Mouse (Mus musculus): Measurements from ENCODE around the gene Gpr4. TPM values are rescaled to one million over a fixed set of nuclear protein-coding genes. Genes with fewer than 3 reads are reported as not detected.

The Gpr4 gene
- total RNA-seq, 2 experiments from 2014 or later, result 2.3 to 3.4 TPM

GRCm38 (mm10) chr7:19265928-19266822 lies 53.8 kb downstream of the Gpr4 start:
- no peak for DNase-seq

GRCm38 (mm10) chr7:19267051-19267450 lies 54.7 kb downstream of the Gpr4 start:
- DNase-seq, result no peak

GRCm38 (mm10) chr7:19268993-19269681 lies 56.8 kb downstream of the Gpr4 start:
- DNase-seq, result no peak

GRCm38 (mm10) chr7:19269721-19270441 lies 57.5 kb downstream of the Gpr4 start:
- peak; percentile 59 for DNase-seq

GRCm38 (mm10) chr7:19270509-19271237 lies 58.3 kb downstream of the Gpr4 start:
- DNase-seq, result no peak

GRCm38 (mm10) chr7:19271238-19272172 lies 59.2 kb downstream of the Gpr4 start, which contains the start of gene Vasp:
Gene Vasp (minus strand): TSS chr7:19271817.
- DNase-seq, result peak; percentile 73

GRCm38 (mm10) chr7:19272173-19272764 lies 59.9 kb downstream of the Gpr4 start:
- DNase-seq, result peak; percentile 42

Small RNA genes lying within 50 kb of the gene (microRNA-seq; reads per million reads assigned to microRNA genes)
- gene Mir330, result 100 to 195 reads per million in 2 experiments

Other genes with a start within 250 kb of the Gpr4 start
- not detected for gene Nanos2, start 225.1 kb upstream of the Gpr4 start, total RNA-seq (2021)
- 1 to 10 TPM; 2.0 to 3.5 TPM for gene Mypop, start 221.3 kb upstream of the Gpr4 start, total RNA-seq (2021)
- gene Irf2bp1, start 208.5 kb upstream of the Gpr4 start, total RNA-seq (2021), result 10 to 100 TPM; 20.4 to 24.0 TPM
- gene Foxa3, start 189.0 kb upstream of the Gpr4 start, total RNA-seq (2021), result under 1 TPM in 1 of 2 experiments, not detected in 1; 0.16 TPM
- gene Sympk, start 188.2 kb upstream of the Gpr4 start, total RNA-seq (2021), result 10 to 100 TPM; 39.9 to 45.0 TPM
- not detected for gene Rsph6a, start 157.8 kb upstream of the Gpr4 start, total RNA-seq (2021)
- 10 to 100 TPM; 26.6 to 31.8 TPM for gene Dmwd, start 136.3 kb upstream of the Gpr4 start, total RNA-seq (2021)
- gene Dmpk, start 128.7 kb upstream of the Gpr4 start, total RNA-seq (2021), result 100 to 1,000 TPM; 256 to 267 TPM
- gene Six5, start 117.9 kb upstream of the Gpr4 start, total RNA-seq (2021), result 1 to 10 TPM; 5.3 to 7.8 TPM
- under 1 TPM in 1 of 2 experiments, not detected in 1; 0.14 TPM for gene Gm4969, start 94.2 kb upstream of the Gpr4 start, total RNA-seq (2021)
- gene Fbxo46, start 92.7 kb upstream of the Gpr4 start, total RNA-seq (2021), result 1 to 10 TPM; 2.7 to 4.2 TPM
- 1 to 10 TPM; 5.0 to 5.5 TPM for gene Qpctl, start 63.2 kb upstream of the Gpr4 start, total RNA-seq (2021)
- gene Snrpd2, start 62.8 kb upstream of the Gpr4 start, total RNA-seq (2021), result 10 to 100 TPM; 72.9 to 77.4 TPM
- under 1 TPM in 1 of 2 experiments, not detected in 1; 0.14 TPM for gene Gipr, start 46.4 kb upstream of the Gpr4 start, total RNA-seq (2021)
- 10 to 100 TPM; 14.9 to 17.6 TPM for gene Eml2, start 36.1 kb upstream of the Gpr4 start, total RNA-seq (2021)
- 10 to 100 TPM; 36.9 to 37.8 TPM for gene Opa3, start 15.8 kb downstream of the Gpr4 start, total RNA-seq (2021)
- 10 to 100 TPM; 35.7 to 53.5 TPM for gene Vasp, start 59.3 kb downstream of the Gpr4 start, total RNA-seq (2021)
- gene Ppm1n, start 67.5 kb downstream of the Gpr4 start, total RNA-seq (2021), result not detected
- gene Rtn2, start 70.1 kb downstream of the Gpr4 start, total RNA-seq (2021), result 100 to 1,000 TPM; 669 to 730 TPM
- gene Fosb, start 97.5 kb downstream of the Gpr4 start, total RNA-seq (2021), result 1 to 10 TPM in 1 of 2 experiments, under 1 TPM in 1; 0.80 to 1.7 TPM
- gene Ercc1, start 132.2 kb downstream of the Gpr4 start, total RNA-seq (2021), result 10 to 100 TPM; 31.9 to 35.9 TPM
- 1 to 10 TPM; 7.8 to 9.8 TPM for gene Cd3eap, start 146.9 kb downstream of the Gpr4 start, total RNA-seq (2021)
- gene Ppp1r13l, start 147.2 kb downstream of the Gpr4 start, total RNA-seq (2021), result 1 to 10 TPM; 2.7 to 2.8 TPM
- gene Ercc2, start 169.5 kb downstream of the Gpr4 start, total RNA-seq (2021), result 1 to 10 TPM; 7.7 to 9.7 TPM
- under 1 TPM; 0.12 to 0.18 TPM for gene Klc3, start 191.6 kb downstream of the Gpr4 start, total RNA-seq (2021)
- over 10,000 TPM; 22,462 to 26,486 TPM for gene Ckm, start 192.2 kb downstream of the Gpr4 start, total RNA-seq (2021)
- 10 to 100 TPM; 12.2 to 16.4 TPM for gene Mark4, start 246.3 kb downstream of the Gpr4 start, total RNA-seq (2021)

All from gastrocnemius, postnatal 10 days (tissue).